Mouse (Mus musculus) spleen, adult 2 months (tissue): Measurements from ENCODE around the gene Alg5. TPM values are rescaled to one million over a fixed set of nuclear protein-coding genes. Genes with fewer than 3 reads are reported as not detected.
"Not testable (repeated sequence)": the region's sequence is repeated elsewhere in the genome, so short reads cannot be mapped to it uniquely, and the experiment has no call there.

Experiments used
- DNase-seq, 2 experiments: peaks; one replicate each; pipeline versions ENCODE4 v3.0.0 to v3.0.0-alpha.2; 2012 to 2021; ENCODE audit warnings: low spot score in 2 of 2, low read depth in 1 of 2
- H3K27ac ChIP-seq: fragments of 200-500 bp; 2 replicates; pipeline ENCODE4 v1.5.1; 2012; ENCODE audit warnings: low read length, inconsistent platforms; ENCODE audit not compliant: insufficient read depth
- H3K27me3 ChIP-seq: fragments of 200-500 bp; 2 replicates; pipeline ENCODE4 v1.6.1; 2012; ENCODE audit warnings: mild to moderate bottlenecking, moderate library complexity, low read length, inconsistent platforms; ENCODE audit not compliant: control insufficient read depth, insufficient read depth
- H3K36me3 ChIP-seq: fragments of 200-500 bp; 2 replicates; pipeline ENCODE4 v1.6.1; 2012; ENCODE audit warnings: mild to moderate bottlenecking, low read length, inconsistent platforms; ENCODE audit not compliant: control insufficient read depth, insufficient read depth
- H3K4me1 ChIP-seq: fragments of 200-500 bp; 2 replicates; pipeline ENCODE4 v1.6.1; 2011; ENCODE audit warnings: inconsistent platforms; ENCODE audit not compliant: control insufficient read depth, insufficient read depth, insufficient read length
- H3K4me3 ChIP-seq: fragments of 200-500 bp; 2 replicates; pipeline ENCODE4 v1.5.1; 2011; ENCODE audit warnings: mild to moderate bottlenecking, inconsistent platforms; ENCODE audit not compliant: insufficient read depth, insufficient read length; ENCODE audit errors: extremely low read depth
- CTCF ChIP-seq: fragments of 200-500 bp; IDR thresholded peaks from 2 replicates; pipeline ENCODE4 v1.5.1; 2011; ENCODE audit warnings: mild to moderate bottlenecking, inconsistent platforms; ENCODE audit not compliant: insufficient read depth, insufficient read length, insufficient replicate concordance; ENCODE audit errors: extremely low read depth
- POLR2A ChIP-seq: fragments of 200-500 bp; IDR thresholded peaks from 2 replicates; pipeline ENCODE4 v1.6.1; 2011; ENCODE audit warnings: low read depth, low read length, inconsistent platforms
- WGBS: fragments of 180-500 bp; shearing (Covaris S2); methylation state at CpG from one replicate; pipeline ENCODE4 v1.1.7; 2018; 5-methylcytosine and 5-hydroxymethylcytosine counted together
- polyA plus RNA-seq: library from polyadenylated mRNA; depleted of rRNA; stranded (reverse); fragments of >200 nt; gene quantifications from 2 replicates; pipeline ENCODE4 v1.2.3, GENCODE M21; 2012; rRNA removed

Alg5 gene
- 5.5 and 7.6 TPM in 2 replicates for polyA plus RNA-seq

DNA sequence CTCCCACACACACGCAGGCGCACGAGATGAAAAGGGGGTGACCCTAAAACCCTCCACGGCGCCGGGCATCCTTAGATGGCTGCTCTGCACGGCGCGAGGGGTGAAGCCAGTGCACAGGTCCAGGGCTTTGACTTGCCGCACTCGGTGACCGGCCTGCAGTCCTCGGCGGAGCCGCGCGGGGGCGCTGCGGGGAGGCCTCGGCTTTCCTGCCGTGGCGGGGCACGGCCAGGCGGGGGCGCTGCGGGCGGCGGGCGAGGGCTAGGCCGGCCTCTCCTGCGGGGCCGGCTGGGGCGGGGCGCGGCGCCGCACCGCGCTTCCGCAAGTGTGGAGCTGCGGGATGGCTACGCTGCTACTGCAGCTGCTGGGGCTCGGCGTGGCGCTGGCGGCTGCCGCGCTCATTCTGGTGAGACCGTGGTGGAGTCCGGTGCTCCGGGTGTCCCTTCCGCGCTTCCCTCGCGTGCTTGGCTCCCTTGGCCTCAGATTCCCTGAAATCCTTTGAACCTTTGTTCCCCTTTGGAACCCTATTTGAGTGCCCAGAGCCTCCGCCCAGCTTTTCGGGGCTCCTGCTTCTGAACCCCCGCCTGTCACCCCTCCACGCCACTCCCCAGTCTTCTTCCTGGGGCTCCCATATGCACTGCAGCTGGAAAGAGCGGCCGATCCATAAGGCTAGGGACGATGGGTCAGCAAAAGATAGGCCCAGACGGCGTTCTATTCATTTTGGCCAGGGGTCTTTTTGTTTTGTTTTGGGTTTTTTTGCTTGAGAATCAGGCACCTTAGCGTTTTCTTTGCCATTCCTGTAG lies at the start of gene Alg5, which contains the start of gene Exosc8:
Gene Alg5 (plus strand): TSS at position 293 of the 800 bp plus-strand sequence.
Gene Exosc8 (minus strand): TSS at position 147 of the 800 bp plus-strand sequence.
- WGBS: under 1% methylated on average over 65 of the region's 65 CpGs
- TF ChIP-seq CTCF (peak; percentile 98), POLR2A (peak; percentile 74)
- Histone ChIP-seq H3K27me3 (no peaks in the 10 kb centered on the region), H3K4me1 (no peaks in the 10 kb centered on the region; the same call in 1 of the 2 replicates), H3K4me3 (peak within 1 kb of the TSS; percentile 100), H3K27ac (peak within 1 kb of the TSS; percentile 98), H3K36me3 (peaks cover 8% of the 10 kb centered on the region; the same call in 1 of the 2 replicates)
- DNase-seq: peak; percentile 56 to 78

DNA sequence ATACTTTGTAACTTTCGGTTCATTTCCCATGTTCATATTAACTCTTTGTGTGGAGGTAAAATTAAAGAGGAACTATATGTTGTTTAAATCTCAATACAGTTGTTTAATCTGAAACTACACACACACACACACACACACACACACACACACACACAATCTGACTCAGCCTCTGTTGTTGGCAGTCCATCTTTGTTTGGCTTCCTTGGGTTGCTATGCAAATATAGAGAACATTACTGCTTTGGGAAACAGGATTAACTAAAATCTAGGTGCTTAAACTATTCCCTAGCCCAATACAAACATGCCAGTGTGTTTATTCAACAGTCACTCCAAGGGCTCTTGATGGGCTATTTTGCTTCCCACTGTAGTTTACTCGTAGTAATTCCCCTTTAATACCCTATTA lies 48.1 kb upstream of the Alg5 start:
- no peaks in the 10 kb centered on the region for H3K36me3 ChIP-seq
- DNase-seq: no peak
- no peak for TF ChIP-seq CTCF
- no peaks in the 10 kb centered on the region for H3K4me1 ChIP-seq
- no peak overlapping the region for H3K27ac ChIP-seq
- no peaks in the 10 kb centered on the region for H3K27me3 ChIP-seq
- H3K4me3 ChIP-seq: no peak overlapping the region
- 83% methylated on average over 2 of the region's 2 CpGs for WGBS

DNA sequence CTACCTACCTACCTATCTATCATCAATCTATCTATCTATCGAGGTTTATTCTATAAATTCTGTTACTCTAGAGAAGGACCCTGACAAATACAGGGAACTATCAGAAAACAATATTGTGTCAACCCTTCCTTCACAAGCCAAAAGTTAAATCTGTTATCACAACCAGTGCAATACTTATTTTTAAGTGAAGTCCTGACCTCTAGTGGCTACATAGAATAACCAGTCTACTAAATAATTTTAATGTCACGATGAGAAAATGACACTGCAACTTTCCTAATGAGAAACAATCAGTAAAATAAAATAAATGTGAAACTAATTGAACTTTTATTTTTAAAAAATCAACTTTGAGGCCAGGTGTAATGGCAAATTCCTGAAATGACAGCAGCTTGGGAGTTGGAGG lies 46.2 kb upstream of the Alg5 start:
- Histone ChIP-seq H3K36me3 (no peaks in the 10 kb centered on the region), H3K4me3 (no peak overlapping the region), H3K4me1 (no peaks in the 10 kb centered on the region), H3K27ac (no peak overlapping the region), H3K27me3 (no peaks in the 10 kb centered on the region)
- no peak for TF ChIP-seq POLR2A
- no peak for TF ChIP-seq CTCF
- 26% methylated on average over 2 of the region's 2 CpGs for WGBS
- no peak for DNase-seq

- 1% methylated on average over 65 of the region's 65 CpGs for WGBS
- DNase-seq: peak; percentile 90 to 91
- TF ChIP-seq CTCF: no peak
- peak; percentile 22; the same call in 1 of the 2 replicates for TF ChIP-seq POLR2A
These were observed 42.9 kb upstream of the Alg5 start, which contains the start of gene Supt20 for GRCm38 (mm10) chr3:54692202-54693055. Gene Supt20 (plus strand): TSS chr3:54692807.

DNA sequence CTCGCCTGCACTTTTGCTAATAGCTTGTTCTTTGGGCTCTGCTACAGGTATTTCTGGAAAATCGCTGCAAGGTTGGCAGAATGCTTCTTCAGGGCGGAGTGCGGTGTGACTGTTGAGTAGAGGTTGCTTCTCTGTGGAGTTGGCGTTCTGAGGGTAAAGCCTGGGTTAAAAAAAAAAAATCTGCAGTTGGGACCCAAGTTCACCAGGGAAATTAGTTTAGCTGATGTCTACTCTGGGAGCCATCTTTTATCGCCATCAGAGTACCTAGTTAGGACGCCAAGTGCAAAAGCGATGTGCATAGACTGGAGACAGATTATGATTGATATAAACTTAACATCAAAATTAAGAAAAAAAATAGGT lies 42.3 kb upstream of the Alg5 start:
- H3K27ac ChIP-seq: peak overlapping the region; percentile 93
- no peaks in the 10 kb centered on the region for H3K27me3 ChIP-seq
- H3K4me3 ChIP-seq: peak overlapping the region; percentile 94
- H3K4me1 ChIP-seq: no peaks in the 10 kb centered on the region
- WGBS: under 1% methylated on average over 8 of the region's 8 CpGs
- H3K36me3 ChIP-seq: peaks cover 12% of the 10 kb centered on the region
- no peak for DNase-seq
- no peak for TF ChIP-seq POLR2A
- no peak for TF ChIP-seq CTCF

More at GRCm38 (mm10) chr3:54692202-54693055, 42.9 kb upstream of the Alg5 start, which contains the start of gene Supt20:
- peak within 1 kb of the TSS; percentile 94 for H3K4me3 ChIP-seq
- H3K27ac ChIP-seq: peak within 1 kb of the TSS; percentile 93
- no peaks in the 10 kb centered on the region for H3K4me1 ChIP-seq
- H3K36me3 ChIP-seq: peaks cover 10% of the 10 kb centered on the region
- H3K27me3 ChIP-seq: no peaks in the 10 kb centered on the region

GRCm38 (mm10) chr3:54699759-54700301 lies 35.5 kb upstream of the Alg5 start:
- DNase-seq: no peak
- Histone ChIP-seq H3K36me3 (peaks cover 36% of the 10 kb centered on the region), H3K27ac (no peak overlapping the region), H3K4me3 (no peak overlapping the region), H3K27me3 (no peaks in the 10 kb centered on the region), H3K4me1 (no peaks in the 10 kb centered on the region)
- 89% methylated on average over 5 of the region's 5 CpGs for WGBS
- TF ChIP-seq CTCF (no peak), POLR2A (no peak)

GRCm38 (mm10) chr3:54704106-54704505 lies 31.2 kb upstream of the Alg5 start:
- DNase-seq, H3K27ac ChIP-seq, H3K4me3 ChIP-seq, H3K27me3 ChIP-seq, H3K4me1 ChIP-seq: not testable (repeated sequence)
- WGBS: 96% methylated on average over 8 of the region's 8 CpGs
- H3K36me3 ChIP-seq: peaks cover 32% of the 10 kb centered on the region
